Mouse (Mus musculus): Measurements from ENCODE around the gene Lrrfip2. TPM values are rescaled to one million over a fixed set of nuclear protein-coding genes. Genes with fewer than 3 reads are reported as not detected.

Lrrfip2 gene
- total RNA-seq, 1 experiment from 2014 or later: 97.4 TPM

GRCm38 (mm10) chr9:111252161-111252869 lies 134.9 kb downstream of the Lrrfip2 start:
- no peak for ATAC-seq (ENCODE audit: extremely low read depth, insufficient number of reproducible peaks, low FRiP score, poor library complexity, severe bottlenecking)

- ATAC-seq (ENCODE audit: extremely low read depth, insufficient number of reproducible peaks, low FRiP score, poor library complexity, severe bottlenecking): no peak
Measured at GRCm38 (mm10) chr9:111260360-111260985, 143.1 kb downstream of the Lrrfip2 start.

GRCm38 (mm10) chr9:111261356-111261755 lies 144.0 kb downstream of the Lrrfip2 start:
- no peak for ATAC-seq (ENCODE audit: extremely low read depth, insufficient number of reproducible peaks, low FRiP score, poor library complexity, severe bottlenecking)

- no peak for ATAC-seq (ENCODE audit: extremely low read depth, insufficient number of reproducible peaks, low FRiP score, poor library complexity, severe bottlenecking)
Measured at GRCm38 (mm10) chr9:111267998-111268397, 150.6 kb downstream of the Lrrfip2 start.

- ATAC-seq (ENCODE audit: extremely low read depth, insufficient number of reproducible peaks, low FRiP score, poor library complexity, severe bottlenecking): no peak
Measured at GRCm38 (mm10) chr9:111270606-111271005, 153.2 kb downstream of the Lrrfip2 start.

- ATAC-seq (ENCODE audit: extremely low read depth, insufficient number of reproducible peaks, low FRiP score, poor library complexity, severe bottlenecking): no peak
Measured at GRCm38 (mm10) chr9:111271056-111271433, 153.7 kb downstream of the Lrrfip2 start.

- ATAC-seq (ENCODE audit: extremely low read depth, insufficient number of reproducible peaks, low FRiP score, poor library complexity, severe bottlenecking): peak; percentile 93
Measured at GRCm38 (mm10) chr9:111271434-111272160, 154.2 kb downstream of the Lrrfip2 start, which contains the start of the genes Mlh1 and Epm2aip1. Gene Mlh1, minus strand, starts transcription at chr9:111271791. Gene Epm2aip1, plus strand, starts transcription at chr9:111271929.

- no peak for ATAC-seq (ENCODE audit: extremely low read depth, insufficient number of reproducible peaks, low FRiP score, poor library complexity, severe bottlenecking)
Measured at GRCm38 (mm10) chr9:111272356-111272755, 155.0 kb downstream of the Lrrfip2 start.

- no peak for ATAC-seq (ENCODE audit: extremely low read depth, insufficient number of reproducible peaks, low FRiP score, poor library complexity, severe bottlenecking)
Measured at GRCm38 (mm10) chr9:111272996-111273785, 155.8 kb downstream of the Lrrfip2 start.

- no peak for ATAC-seq (ENCODE audit: extremely low read depth, insufficient number of reproducible peaks, low FRiP score, poor library complexity, severe bottlenecking)
Measured at GRCm38 (mm10) chr9:111273958-111274357, 156.6 kb downstream of the Lrrfip2 start.

GRCm38 (mm10) chr9:111275156-111275555 lies 157.8 kb downstream of the Lrrfip2 start:
- no peak for ATAC-seq (ENCODE audit: extremely low read depth, insufficient number of reproducible peaks, low FRiP score, poor library complexity, severe bottlenecking)

Other genes with a start within 250 kb of the Lrrfip2 start
- 16.4 and 18.2 TPM in 2 replicates for gene Als2cl, start 237.7 kb upstream of the Lrrfip2 start, total RNA-seq (2017)
- 2.6 and 2.9 TPM in 2 replicates for gene Tmie, start 237.5 kb upstream of the Lrrfip2 start, total RNA-seq (2017)
- 1.4 TPM in 1 of 2 replicates, not detected in the other for gene Fam240a, start 200.7 kb upstream of the Lrrfip2 start, total RNA-seq (2017)
- 0.49 and 1.0 TPM in 2 replicates for gene Tdgf1, start 171.4 kb upstream of the Lrrfip2 start, total RNA-seq (2017)
- gene Lrrc2, start 166.0 kb upstream of the Lrrfip2 start, total RNA-seq (2017): not detected in 2 replicates
- not detected in 2 replicates for gene Rtp3, start 127.0 kb upstream of the Lrrfip2 start, total RNA-seq (2017)
- gene Ltf, start 98.3 kb upstream of the Lrrfip2 start, total RNA-seq (2017): 19.4 and 33.3 TPM in 2 replicates
- gene Ccrl2, start 60.1 kb upstream of the Lrrfip2 start, total RNA-seq (2017): 12.0 and 12.5 TPM in 2 replicates
- 51.4 and 55.0 TPM in 2 replicates for gene Mlh1, start 154.2 kb downstream of the Lrrfip2 start, total RNA-seq (2017)
- 22.5 and 28.3 TPM in 2 replicates for gene Epm2aip1, start 154.3 kb downstream of the Lrrfip2 start, total RNA-seq (2017)
- not detected in 2 replicates for gene Trank1, start 194.1 kb downstream of the Lrrfip2 start, total RNA-seq (2017)

All from neutrophil, adult 5-6 weeks (primary cell).